Mouse (Mus musculus) E14TG2a.4 (cell line): Measurements from ENCODE around the gene Ccdc155.

Experiments
- CTCF ChIP-seq: conservative IDR thresholded peaks from 2 replicates; pipeline ENCODE4 v1.5.1; 2014; ENCODE audit warnings: low read length
- NANOG ChIP-seq: IDR thresholded peaks from 2 replicates; pipeline ENCODE4 v1.6.1; 2014; ENCODE audit warnings: borderline replicate concordance, low read length, mixed read lengths

GRCm38 (mm10) chr7:45176356-45176755 is 28.3 kb downstream of the Ccdc155 start:
- TF ChIP-seq CTCF (no peak), NANOG (no peak)
